Mouse (Mus musculus) forebrain, embryonic 12.5 days (tissue): ENCODE measurements at regions not wholly inside any gene's neighbourhood (a gene's known extent, or its start where the extent isn't known, plus 50 kb on each side); places are given as distances from the start of the nearest gene placed in this dataset.
"Not testable (repeated sequence)": the region's sequence is repeated elsewhere in the genome, so short reads cannot be mapped to it uniquely, and the experiment has no call there.

Experiments used
- ATAC-seq: fragments of 200-750 bp; cut with Nextera tagmentation; 2 replicates; pipeline ENCODE4 v1.8.0; 2017; ENCODE audit warnings: moderate TSS enrichment; ENCODE audit not compliant: low FRiP score
- H3K27ac ChIP-seq: fragments of 300-500 bp; sonication (generic); 2 replicates; pipeline ENCODE4 v1.5.1; 2016; ENCODE audit warnings: mild to moderate bottlenecking
- H3K27me3 ChIP-seq: fragments of 300-500 bp; sonication (generic); 2 replicates; pipeline ENCODE4 v1.6.1; 2016; ENCODE audit warnings: mild to moderate bottlenecking
- H3K36me3 ChIP-seq: fragments of 300-500 bp; sonication (generic); replicated peaks from 2 replicates; pipeline ENCODE4 v1.6.1; 2016; ENCODE audit warnings: mild to moderate bottlenecking
- H3K4me1 ChIP-seq: fragments of 300-500 bp; sonication (generic); 2 replicates; pipeline ENCODE4 v1.6.1; 2016
- H3K4me2 ChIP-seq: fragments of 300-500 bp; sonication (generic); 2 replicates; pipeline ENCODE4 v1.6.1; 2016; ENCODE audit warnings: mild to moderate bottlenecking, moderate library complexity
- H3K4me3 ChIP-seq: fragments of 300-500 bp; sonication (generic); replicated peaks from 2 replicates; pipeline ENCODE4 v1.5.1; 2016; ENCODE audit warnings: mild to moderate bottlenecking
- H3K9ac ChIP-seq: fragments of 300-500 bp; sonication (generic); 2 replicates; pipeline ENCODE4 v1.6.1; 2016; ENCODE audit warnings: mild to moderate bottlenecking
- H3K9me3 ChIP-seq: fragments of 300-500 bp; sonication (generic); 2 replicates; pipeline ENCODE4 v1.6.1; 2016
- WGBS: fragments of 180-500 bp; shearing (Covaris S2); methylation state at CpG from one replicate; pipeline ENCODE4 v1.1.7; 2016; 5-methylcytosine and 5-hydroxymethylcytosine counted together

DNA sequence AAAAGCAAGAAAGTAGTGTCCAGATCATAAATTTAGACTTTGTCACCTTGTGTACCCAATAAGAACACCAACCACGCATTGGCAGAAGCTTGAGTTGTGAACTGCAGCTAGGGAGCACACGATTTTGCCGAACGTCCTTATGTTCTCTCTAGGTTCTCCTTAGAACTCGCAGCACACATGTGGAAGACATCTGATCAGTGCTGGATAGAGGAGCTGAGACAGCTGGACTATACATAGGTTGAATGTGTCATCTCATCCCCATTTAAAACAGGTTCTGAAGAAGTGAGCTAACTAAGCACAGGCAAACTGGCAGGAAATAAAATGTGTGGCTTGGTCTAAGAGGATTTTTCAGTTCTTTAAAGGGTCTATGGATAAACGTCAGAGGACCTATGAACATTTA is 730.5 kb upstream of the Pkdcc start:
- no peaks in the 10 kb centered on the region for H3K27me3 ChIP-seq
- no peak overlapping the region for H3K4me3 ChIP-seq
- no peaks in the 10 kb centered on the region for H3K4me1 ChIP-seq
- 93% methylated on average over 6 of the region's 6 CpGs for WGBS
- H3K9ac ChIP-seq: no peak overlapping the region
- H3K27ac ChIP-seq: no peak overlapping the region
- no peaks in the 10 kb centered on the region for H3K36me3 ChIP-seq
- no peak overlapping the region for H3K4me2 ChIP-seq
- no peaks in the 10 kb centered on the region for H3K9me3 ChIP-seq
- ATAC-seq: no peak

- 85% methylated on average over 5 of the region's 5 CpGs for WGBS
- H3K27me3 ChIP-seq: no peaks in the 10 kb centered on the region
- no peak overlapping the region for H3K4me2 ChIP-seq
- no peak overlapping the region for H3K9ac ChIP-seq
- H3K9me3 ChIP-seq: no peaks in the 10 kb centered on the region
- no peak overlapping the region for H3K4me3 ChIP-seq
- H3K27ac ChIP-seq: no peak overlapping the region
- H3K4me1 ChIP-seq: no peaks in the 10 kb centered on the region
- H3K36me3 ChIP-seq: no peaks in the 10 kb centered on the region
- ATAC-seq: no peak
Measured at GRCm38 (mm10) chr17:82457972-82458371, 719.8 kb upstream of the Slc8a1 start.

- WGBS: 56% methylated on average over 1 of the region's 1 CpGs
- H3K27ac ChIP-seq: no peak overlapping the region
- no peaks in the 10 kb centered on the region for H3K36me3 ChIP-seq
- no peaks in the 10 kb centered on the region for H3K27me3 ChIP-seq
- H3K9me3 ChIP-seq: no peaks in the 10 kb centered on the region
- no peaks in the 10 kb centered on the region for H3K4me1 ChIP-seq
- H3K4me3 ChIP-seq: no peak overlapping the region
- H3K4me2 ChIP-seq: no peak overlapping the region
- no peak for ATAC-seq
- H3K9ac ChIP-seq: no peak overlapping the region
Measured at GRCm38 (mm10) chr17:82453847-82454246, 715.7 kb upstream of the Slc8a1 start.

DNA sequence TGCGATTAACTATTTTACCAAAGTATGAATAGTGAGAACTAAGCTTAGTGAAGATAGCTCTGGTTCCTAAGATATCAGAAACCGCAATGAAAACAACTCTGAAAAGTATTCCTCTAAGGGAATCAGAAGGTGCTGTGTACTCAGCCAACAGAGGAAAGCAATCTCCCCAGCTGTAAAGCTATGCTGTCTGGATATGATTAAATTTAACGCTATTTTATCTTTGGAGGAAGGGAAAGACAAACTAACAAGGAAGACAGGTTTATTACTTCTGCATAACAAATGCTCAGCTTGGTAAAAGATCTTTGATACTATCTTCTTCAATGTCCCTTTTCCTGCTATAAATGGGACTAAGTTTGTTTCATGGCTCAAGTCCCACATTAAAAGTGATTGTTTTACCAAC is 700.9 kb upstream of the Slc8a1 start:
- Histone ChIP-seq H3K36me3 (no peaks in the 10 kb centered on the region), H3K9ac (no peak overlapping the region), H3K9me3 (no peaks in the 10 kb centered on the region), H3K27me3 (no peaks in the 10 kb centered on the region), H3K4me1 (no peaks in the 10 kb centered on the region), H3K4me2 (no peak overlapping the region), H3K4me3 (no peak overlapping the region), H3K27ac (no peak overlapping the region)
- no peak for ATAC-seq
- WGBS: 93% methylated on average over 3 of the region's 3 CpGs

DNA sequence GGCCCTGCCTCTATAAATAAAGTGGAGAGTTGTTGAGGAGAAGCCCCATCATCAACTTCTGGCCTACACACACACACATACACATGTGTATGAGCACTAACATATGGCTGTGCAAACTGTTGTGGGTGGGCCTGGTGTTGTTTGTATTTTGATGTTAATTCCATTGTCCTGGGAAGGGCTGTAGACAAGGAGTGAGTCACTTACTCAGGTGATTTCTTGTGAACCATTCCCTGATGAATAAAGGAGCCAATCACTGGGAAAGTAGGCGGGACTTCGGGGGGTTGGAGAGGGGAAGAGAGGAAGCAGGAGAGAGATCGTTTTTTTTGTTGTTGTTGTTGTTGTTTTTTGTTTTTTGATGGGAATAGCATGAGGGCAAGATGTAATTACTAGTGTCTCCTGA is 699.0 kb upstream of the Slc8a1 start:
- ATAC-seq: no peak
- Histone ChIP-seq H3K9ac (no peak overlapping the region), H3K27ac (no peak overlapping the region), H3K36me3 (no peaks in the 10 kb centered on the region), H3K4me1 (no peaks in the 10 kb centered on the region), H3K4me3 (no peak overlapping the region), H3K9me3 (no peaks in the 10 kb centered on the region), H3K27me3 (no peaks in the 10 kb centered on the region), H3K4me2 (no peak overlapping the region)
- 86% methylated on average over 3 of the region's 3 CpGs for WGBS

- ATAC-seq: no peak
- H3K27ac ChIP-seq: no peak overlapping the region
Measured at GRCm38 (mm10) chr17:82432678-82433077, 694.5 kb upstream of the Slc8a1 start.

DNA sequence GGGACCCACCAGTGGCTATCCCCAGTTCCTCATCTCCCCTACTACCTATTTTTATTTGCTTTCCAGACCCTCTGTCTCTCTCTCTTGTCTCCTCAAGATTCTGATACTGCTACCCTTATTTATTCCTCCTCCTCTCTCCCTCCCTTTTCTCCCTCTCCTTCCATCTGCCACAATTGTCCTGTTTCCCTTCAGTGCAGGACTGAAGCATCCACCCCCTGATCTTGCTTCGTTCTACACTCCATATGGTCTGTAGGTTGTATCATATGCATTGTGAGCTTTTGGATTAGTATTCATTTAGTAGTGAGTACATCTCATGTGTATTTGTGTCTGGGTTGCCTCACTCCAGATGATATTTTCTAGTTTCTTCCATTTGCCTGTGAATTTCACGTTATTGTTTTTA is 670.1 kb upstream of the Slc8a1 start:
- no peak overlapping the region for H3K4me3 ChIP-seq
- H3K4me1 ChIP-seq: no peaks in the 10 kb centered on the region
- 89% methylated on average over 2 of the region's 2 CpGs for WGBS
- H3K9me3 ChIP-seq: no peaks in the 10 kb centered on the region
- no peaks in the 10 kb centered on the region for H3K27me3 ChIP-seq
- no peaks in the 10 kb centered on the region for H3K36me3 ChIP-seq
- H3K9ac ChIP-seq: no peak overlapping the region
- no peak overlapping the region for H3K4me2 ChIP-seq
- no peak for ATAC-seq
- no peak overlapping the region for H3K27ac ChIP-seq

More at GRCm38 (mm10) chr17:82432678-82433077, 694.5 kb upstream of the Slc8a1 start:
- H3K4me2 ChIP-seq: no peak overlapping the region
- H3K9me3 ChIP-seq: no peaks in the 10 kb centered on the region
- H3K27me3 ChIP-seq: no peaks in the 10 kb centered on the region
- no peak overlapping the region for H3K4me3 ChIP-seq
- H3K4me1 ChIP-seq: no peaks in the 10 kb centered on the region
- WGBS: 37% methylated on average over 3 of the region's 3 CpGs
- H3K36me3 ChIP-seq: no peaks in the 10 kb centered on the region
- no peak overlapping the region for H3K9ac ChIP-seq

DNA sequence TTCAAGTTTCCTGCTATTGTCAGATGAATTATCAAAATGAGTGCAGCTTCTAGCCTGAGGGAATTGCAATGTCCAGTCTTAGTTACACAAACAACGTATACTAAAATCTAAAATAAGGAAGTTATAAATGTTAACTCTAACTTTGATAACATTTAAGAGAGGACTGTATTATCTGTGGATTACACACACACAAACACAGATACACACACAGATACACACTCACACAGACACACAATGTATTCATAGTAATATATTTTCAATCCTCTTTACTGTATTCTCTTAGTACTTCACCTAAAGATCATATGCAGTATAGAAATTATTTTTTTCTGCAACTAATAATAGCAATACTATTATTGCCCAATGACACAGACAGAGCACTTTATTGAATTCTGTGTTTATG is 661.2 kb upstream of the Slc8a1 start:
- no peaks in the 10 kb centered on the region for H3K4me1 ChIP-seq
- no peaks in the 10 kb centered on the region for H3K27me3 ChIP-seq
- H3K9me3 ChIP-seq: no peaks in the 10 kb centered on the region
- H3K4me2 ChIP-seq: no peak overlapping the region
- H3K4me3 ChIP-seq: no peak overlapping the region
- ATAC-seq: no peak
- no peak overlapping the region for H3K9ac ChIP-seq
- 88% methylated on average over 1 of the region's 1 CpGs for WGBS
- H3K36me3 ChIP-seq: no peaks in the 10 kb centered on the region
- no peak overlapping the region for H3K27ac ChIP-seq

- not testable (repeated sequence) for ATAC-seq, H3K36me3 ChIP-seq, H3K9ac ChIP-seq, H3K9me3 ChIP-seq, H3K4me2 ChIP-seq, H3K4me1 ChIP-seq, H3K27me3 ChIP-seq, H3K27ac ChIP-seq, H3K4me3 ChIP-seq
- WGBS: 78% methylated on average over 7 of the region's 11 CpGs
Measured at GRCm38 (mm10) chr17:82379371-82379770, 641.2 kb upstream of the Slc8a1 start.

DNA sequence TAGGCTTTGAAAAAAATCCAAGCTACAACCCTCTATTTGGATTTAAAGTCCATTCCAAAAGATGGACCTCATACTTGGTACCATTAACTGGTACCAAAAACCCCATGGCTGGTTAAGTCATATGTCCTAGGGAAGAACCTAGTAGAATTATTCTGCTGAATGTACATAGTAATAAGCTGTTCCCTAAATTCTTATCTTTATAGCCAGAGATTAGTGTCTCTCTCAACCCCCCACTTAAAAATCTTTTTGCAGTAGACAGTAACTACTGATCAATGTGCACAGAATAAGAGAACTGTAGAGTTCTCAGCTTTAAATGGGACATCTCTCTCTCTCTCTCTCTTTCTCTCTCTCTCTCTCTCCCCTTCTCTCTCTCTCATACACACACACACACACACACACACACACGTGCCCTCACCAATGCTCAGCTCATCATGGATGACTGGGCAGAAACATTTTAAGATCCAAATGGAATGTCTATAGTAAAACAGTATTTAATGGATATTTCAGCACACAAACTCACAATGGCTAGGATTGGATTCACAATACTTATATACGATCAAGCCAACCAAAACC is 640.2 kb upstream of the Slc8a1 start:
- no peak for ATAC-seq
- 81% methylated on average over 2 of the region's 2 CpGs for WGBS
- Histone ChIP-seq H3K4me2 (no peak overlapping the region), H3K9me3 (no peaks in the 10 kb centered on the region), H3K27me3 (no peaks in the 10 kb centered on the region), H3K27ac (no peak overlapping the region), H3K36me3 (no peaks in the 10 kb centered on the region), H3K4me1 (no peaks in the 10 kb centered on the region), H3K4me3 (no peak overlapping the region), H3K9ac (no peak overlapping the region)

DNA sequence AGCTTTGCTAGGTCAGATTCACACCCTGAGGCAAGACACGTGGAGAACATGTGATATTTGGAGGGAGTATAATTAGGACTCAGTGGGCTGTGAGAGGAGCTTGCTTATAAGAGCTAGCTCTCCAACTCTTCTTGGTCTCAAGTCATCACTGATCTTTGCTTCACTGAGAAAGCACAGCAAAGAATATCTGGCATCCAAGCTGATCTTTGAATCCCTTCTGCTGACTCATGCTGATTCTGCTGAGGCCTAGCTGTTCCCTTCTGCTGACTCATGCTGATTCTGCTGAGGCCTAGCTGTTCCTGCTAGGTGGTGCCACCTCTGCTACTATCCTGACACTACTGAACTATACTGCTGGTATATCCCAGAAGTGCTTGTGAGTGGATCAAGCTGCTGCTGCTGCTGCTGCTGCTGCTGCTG is 639.0 kb upstream of the Slc8a1 start:
- Histone ChIP-seq H3K9me3 (no peaks in the 10 kb centered on the region), H3K27ac (no peak overlapping the region), H3K4me3 (no peak overlapping the region), H3K9ac (no peak overlapping the region), H3K36me3 (no peaks in the 10 kb centered on the region), H3K27me3 (no peaks in the 10 kb centered on the region), H3K4me1 (no peaks in the 10 kb centered on the region), H3K4me2 (no peak overlapping the region)
- ATAC-seq: no peak
- 81% methylated on average over 1 of the region's 1 CpGs for WGBS

DNA sequence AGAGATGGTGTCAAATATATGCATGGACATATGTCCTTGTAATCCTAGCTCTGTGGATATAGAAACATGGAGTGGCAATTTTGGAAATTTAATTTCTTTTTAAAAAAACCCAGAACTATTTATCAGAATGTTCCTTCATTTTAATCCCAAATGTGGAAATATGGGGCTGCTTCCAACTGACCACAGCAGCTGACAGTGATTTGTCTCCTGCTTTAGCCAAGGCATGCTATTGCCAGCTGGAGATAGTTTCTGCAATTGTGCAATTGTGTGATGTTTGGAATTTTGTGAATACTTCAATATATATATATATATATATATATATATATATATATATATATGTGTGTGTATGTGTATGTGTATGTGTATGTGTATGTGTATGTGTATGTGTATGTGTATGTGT is 629.7 kb upstream of the Slc8a1 start:
- H3K4me1 ChIP-seq: no peaks in the 10 kb centered on the region
- no peak for ATAC-seq
- H3K9ac ChIP-seq: no peak overlapping the region
- H3K4me3 ChIP-seq: no peak overlapping the region
- H3K27ac ChIP-seq: no peak overlapping the region
- no peaks in the 10 kb centered on the region for H3K36me3 ChIP-seq
- H3K27me3 ChIP-seq: no peaks in the 10 kb centered on the region
- H3K9me3 ChIP-seq: no peaks in the 10 kb centered on the region
- H3K4me2 ChIP-seq: no peak overlapping the region

GRCm38 (mm10) chr17:82366001-82366400 is 627.8 kb upstream of the Slc8a1 start:
- no peak overlapping the region for H3K4me2 ChIP-seq
- 91% methylated on average over 4 of the region's 4 CpGs for WGBS
- ATAC-seq: no peak
- no peaks in the 10 kb centered on the region for H3K9me3 ChIP-seq
- H3K4me1 ChIP-seq: no peaks in the 10 kb centered on the region
- no peak overlapping the region for H3K9ac ChIP-seq
- H3K27me3 ChIP-seq: no peaks in the 10 kb centered on the region
- H3K4me3 ChIP-seq: no peak overlapping the region
- H3K27ac ChIP-seq: no peak overlapping the region
- H3K36me3 ChIP-seq: no peaks in the 10 kb centered on the region

GRCm38 (mm10) chr17:82348636-82349035 is 610.5 kb upstream of the Slc8a1 start:
- no peak for ATAC-seq
- Histone ChIP-seq H3K4me1 (no peaks in the 10 kb centered on the region), H3K36me3 (no peaks in the 10 kb centered on the region), H3K4me2 (no peak overlapping the region), H3K27ac (no peak overlapping the region), H3K4me3 (no peak overlapping the region), H3K9ac (no peak overlapping the region), H3K9me3 (no peaks in the 10 kb centered on the region), H3K27me3 (no peaks in the 10 kb centered on the region)
